Mouse (Mus musculus) limb, embryonic 14.5 days (tissue): ENCODE results near the gene Ddit4. TPM values are rescaled to one million over a fixed set of nuclear protein-coding genes. Genes with fewer than 3 reads are reported as not detected.
A peak's percentile ranks its signal among the peaks of the same experiment; 100 is the strongest.

Experiments
- ATAC-seq: fragments of 200-750 bp; cut with Nextera tagmentation; 2 replicates; pipeline ENCODE4 v1.8.0; 2017; ENCODE audit warnings: low read depth, moderate number of reproducible peaks, moderate TSS enrichment; ENCODE audit not compliant: low FRiP score
- DNase-seq: peaks from one replicate; pipeline ENCODE4 v3.0.0-alpha.2; 2015; ENCODE audit warnings: low spot score
- H3K27ac ChIP-seq: fragments of 300-500 bp; sonication (generic); replicated peaks from 2 replicates; pipeline ENCODE4 v1.5.1; 2014; ENCODE audit warnings: low read depth, mild to moderate bottlenecking, low read length, moderate library complexity, mixed read lengths
- H3K27me3 ChIP-seq: fragments of 300-500 bp; sonication (generic); 2 replicates; pipeline ENCODE4 v1.6.1; 2014; ENCODE audit warnings: low read length, mixed read lengths; ENCODE audit not compliant: control insufficient read depth, insufficient read depth
- H3K36me3 ChIP-seq: fragments of 300-500 bp; sonication (generic); 2 replicates; pipeline ENCODE4 v1.6.1; 2014; ENCODE audit warnings: mild to moderate bottlenecking, low read length, moderate library complexity, mixed read lengths; ENCODE audit not compliant: control insufficient read depth, insufficient read depth
- H3K4me1 ChIP-seq: fragments of 300-500 bp; sonication (generic); 2 replicates; pipeline ENCODE4 v1.6.1; 2014; ENCODE audit warnings: antibody characterized with exemption, low read length, mixed read lengths; ENCODE audit not compliant: control insufficient read depth, insufficient read depth
- H3K4me2 ChIP-seq: fragments of 300-500 bp; sonication (generic); replicated peaks from 2 replicates; pipeline ENCODE4 v1.6.1; 2014; ENCODE audit warnings: low read depth, mild to moderate bottlenecking, low read length, moderate library complexity; ENCODE audit not compliant: severe bottlenecking
- H3K4me3 ChIP-seq: fragments of 300-500 bp; sonication (generic); replicated peaks from 2 replicates; pipeline ENCODE4 v1.5.1; 2014; ENCODE audit warnings: low read length
- H3K9ac ChIP-seq: fragments of 300-500 bp; sonication (generic); 2 replicates; pipeline ENCODE4 v1.6.1; 2014; ENCODE audit warnings: mild to moderate bottlenecking, low read depth, low read length, moderate library complexity; ENCODE audit not compliant: severe bottlenecking
- H3K9me3 ChIP-seq: fragments of 300-500 bp; sonication (generic); 2 replicates; pipeline ENCODE4 v1.6.1; 2016; ENCODE audit warnings: low read length; ENCODE audit not compliant: control insufficient read depth
- POLR2A ChIP-seq: fragments of 200-500 bp; IDR thresholded peaks from 2 replicates; pipeline ENCODE4 v1.8.0; 2012; ENCODE audit warnings: inconsistent platforms, mild to moderate bottlenecking, moderate library complexity, borderline replicate concordance; ENCODE audit not compliant: insufficient read depth, insufficient read length; ENCODE audit errors: extremely low read depth
- WGBS: fragments of 180-500 bp; shearing (Covaris S2); extraction: QIAGEN DNeasy Blood & Tissue Kit; methylation state at CpG from one replicate; pipeline ENCODE4 v1.1.7; 2014; 5-methylcytosine and 5-hydroxymethylcytosine counted together
- polyA plus RNA-seq, 2 experiments: library from polyadenylated mRNA; depleted of rRNA in 1 of 2; stranded (reverse) in 1 of 2; unstranded in 1 of 2; fragments of >200 nt; fragmentation: Nextera tagmentation in 1 of 2; extraction: Ambion mirVana in 1 of 2; gene quantifications; 2 replicates each; pipeline versions ENCODE4 v1.2.1 to v1.2.3; 2012 to 2014

The Ddit4 gene
- polyA plus RNA-seq, 2 experiments, result 8.6 to 117 TPM

DNA sequence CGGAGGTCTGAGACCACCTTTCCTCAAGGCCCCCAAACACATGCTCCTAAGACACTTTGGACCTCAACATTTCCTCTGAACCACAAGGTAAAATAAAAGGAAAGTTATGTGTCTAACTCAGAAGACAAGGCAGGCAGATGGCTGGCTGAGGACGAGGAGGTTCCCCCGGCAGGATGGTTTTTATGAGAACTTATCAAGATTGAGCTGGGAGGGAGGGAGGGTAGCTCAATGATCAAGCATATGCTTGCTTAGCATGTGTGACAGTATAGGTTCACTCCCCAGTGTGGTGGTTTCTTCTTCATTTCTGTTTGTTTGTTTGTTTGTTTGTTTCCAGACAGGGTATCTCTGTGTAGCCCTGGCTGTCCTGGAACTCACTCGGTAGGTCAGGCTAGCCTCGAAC is 5.3 kb downstream of the Ddit4 start:
- DNase-seq (no peak), ATAC-seq (no peak)
- no peak overlapping the region for H3K27ac ChIP-seq
- H3K27me3 ChIP-seq, result no peaks in the 10 kb centered on the region
- H3K9me3 ChIP-seq, result no peaks in the 10 kb centered on the region
- peaks cover 17% of the 10 kb centered on the region; the same call in 1 of the 2 replicates for H3K36me3 ChIP-seq
- no peak overlapping the region for H3K4me2 ChIP-seq
- no peak overlapping the region for H3K4me3 ChIP-seq
- TF ChIP-seq POLR2A, result no peak
- H3K9ac ChIP-seq, result no peak overlapping the region
- peaks cover 35% of the 10 kb centered on the region for H3K4me1 ChIP-seq
- 86% methylated on average over 5 of the region's 5 CpGs for WGBS

DNA sequence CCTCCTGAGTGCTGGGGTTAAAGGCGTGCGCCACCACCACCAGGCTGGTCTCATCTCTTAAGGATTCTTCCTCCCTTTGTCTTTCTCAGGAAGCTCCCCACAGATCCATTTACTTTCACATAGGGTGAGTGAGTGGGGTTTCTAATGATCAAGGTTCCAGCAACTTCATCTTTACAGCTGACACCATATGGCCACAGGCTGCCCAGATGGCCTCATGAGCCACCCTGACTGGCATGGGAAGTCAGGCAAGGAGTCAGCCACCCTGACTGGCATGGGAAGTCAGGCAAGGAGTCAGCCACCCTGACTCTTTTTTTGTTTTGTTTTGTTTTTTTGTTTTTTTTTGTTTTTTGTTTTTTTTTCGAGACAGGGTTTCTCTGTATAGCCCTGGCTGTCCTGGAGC is 6.2 kb downstream of the Ddit4 start:
- Histone ChIP-seq H3K27me3 (no peaks in the 10 kb centered on the region), H3K4me1 (peaks cover 35% of the 10 kb centered on the region), H3K9me3 (no peaks in the 10 kb centered on the region), H3K9ac (no peak overlapping the region), H3K4me2 (no peak overlapping the region), H3K36me3 (peaks cover 12% of the 10 kb centered on the region; the same call in 1 of the 2 replicates), H3K27ac (no peak overlapping the region), H3K4me3 (no peak overlapping the region)
- WGBS, result 94% methylated on average over 3 of the region's 3 CpGs
- ATAC-seq (no peak), DNase-seq (no peak)
- TF ChIP-seq POLR2A, result no peak

DNA sequence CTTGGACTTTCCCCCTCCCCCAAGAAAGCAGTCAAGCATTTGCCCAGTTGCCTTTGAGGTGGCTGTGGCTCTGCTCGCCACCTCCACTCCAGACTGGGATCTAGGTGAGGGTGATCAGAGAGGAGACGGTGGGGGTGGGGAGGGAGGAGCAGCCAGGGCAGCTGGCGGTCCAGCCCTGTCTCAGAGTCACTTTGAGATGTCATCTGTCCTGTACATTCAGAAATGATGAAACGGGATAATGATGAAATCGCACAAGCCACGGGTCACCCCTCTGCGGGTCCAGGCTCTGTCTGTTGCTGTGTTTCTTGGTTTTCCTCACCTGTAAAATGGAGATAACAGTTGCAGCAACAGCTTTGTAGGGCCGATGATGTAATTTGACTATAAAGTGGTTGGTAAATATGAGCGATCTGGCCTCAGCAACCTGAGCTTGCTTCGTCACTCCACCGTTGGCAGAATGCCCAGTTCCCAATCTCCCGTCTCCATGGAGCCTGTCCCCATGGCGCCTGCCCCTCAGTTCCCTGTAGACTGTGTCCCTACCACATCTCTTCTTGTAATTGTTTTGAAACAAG is 8.1 kb downstream of the Ddit4 start:
- TF ChIP-seq POLR2A, result no peak
- 34% methylated on average over 13 of the region's 13 CpGs for WGBS
- ATAC-seq (peak; percentile 62; the same call in 1 of the 2 replicates), DNase-seq (peak; percentile 62)
- H3K9me3 ChIP-seq, result no peaks in the 10 kb centered on the region
- H3K9ac ChIP-seq, result peak overlapping the region; percentile 49
- H3K27ac ChIP-seq, result peak overlapping the region; percentile 65; the same call in 1 of the 2 replicates
- peaks cover 17% of the 10 kb centered on the region for H3K4me1 ChIP-seq
- H3K4me2 ChIP-seq, result peak overlapping the region; percentile 62
- H3K27me3 ChIP-seq, result no peaks in the 10 kb centered on the region
- H3K36me3 ChIP-seq, result no peaks in the 10 kb centered on the region
- H3K4me3 ChIP-seq, result peak overlapping the region; percentile 27

- Histone ChIP-seq H3K27me3 (no peaks in the 10 kb centered on the region), H3K4me2 (peak overlapping the region; percentile 62), H3K36me3 (no peaks in the 10 kb centered on the region), H3K4me1 (peaks cover 16% of the 10 kb centered on the region), H3K27ac (peak overlapping the region; percentile 65), H3K4me3 (peak overlapping the region; percentile 27), H3K9ac (peak overlapping the region; percentile 49), H3K9me3 (no peaks in the 10 kb centered on the region)
- DNase-seq, result peak; percentile 60
- peak; percentile 47 for ATAC-seq
- TF ChIP-seq POLR2A, result no peak
- WGBS, result under 1% methylated on average over 16 of the region's 16 CpGs
Observed at GRCm38 (mm10) chr10:59942847-59943420, 8.7 kb downstream of the Ddit4 start.

GRCm38 (mm10) chr10:59942281-59942846 is 9.3 kb downstream of the Ddit4 start:
- Histone ChIP-seq H3K27me3 (no peaks in the 10 kb centered on the region), H3K36me3 (no peaks in the 10 kb centered on the region), H3K9ac (peak overlapping the region; percentile 49), H3K4me1 (peaks cover 16% of the 10 kb centered on the region), H3K4me2 (peak overlapping the region; percentile 62), H3K4me3 (peak overlapping the region; percentile 27), H3K27ac (peak overlapping the region; percentile 65), H3K9me3 (no peaks in the 10 kb centered on the region)
- ATAC-seq (no peak), DNase-seq (no peak)
- WGBS, result 47% methylated on average over 20 of the region's 21 CpGs
- TF ChIP-seq POLR2A, result no peak
